Mouse (Mus musculus) stomach, embryonic 14.5 days (tissue): Measurements from ENCODE around the gene Usp21. TPM values are rescaled to one million over a fixed set of nuclear protein-coding genes. Genes with fewer than 3 reads are reported as not detected.

Experiments used
- ATAC-seq: fragments of 200-750 bp; cut with Nextera tagmentation; 2 replicates; pipeline ENCODE4 v1.8.0; 2017; ENCODE audit warnings: low read depth, moderate TSS enrichment; ENCODE audit not compliant: insufficient number of reproducible peaks, insufficient read depth, low FRiP score
- H3K27ac ChIP-seq: fragments of 300-500 bp; sonication (generic); 2 replicates; pipeline ENCODE4 v1.5.1; 2014; ENCODE audit warnings: mild to moderate bottlenecking, low read length, moderate library complexity, mixed read lengths
- H3K27me3 ChIP-seq: fragments of 300-500 bp; sonication (generic); 2 replicates; pipeline ENCODE4 v1.6.1; 2014; ENCODE audit warnings: low read length, control low read depth, mixed read lengths; ENCODE audit not compliant: control insufficient read depth, insufficient read depth
- H3K36me3 ChIP-seq: fragments of 300-500 bp; sonication (generic); 2 replicates; pipeline ENCODE4 v1.6.1; 2014; ENCODE audit warnings: mild to moderate bottlenecking, control low read depth, low read length, moderate library complexity, mixed read lengths; ENCODE audit not compliant: control insufficient read depth, insufficient read depth
- H3K4me1 ChIP-seq: fragments of 300-500 bp; sonication (generic); 2 replicates; pipeline ENCODE4 v1.6.1; 2014; ENCODE audit warnings: low read length, control low read depth, mixed read lengths; ENCODE audit not compliant: control insufficient read depth, insufficient read depth
- H3K4me2 ChIP-seq: fragments of 300-500 bp; sonication (generic); replicated peaks from 2 replicates; pipeline ENCODE4 v1.6.1; 2014; ENCODE audit warnings: low read depth, low read length, control low read depth
- H3K4me3 ChIP-seq: fragments of 300-500 bp; sonication (generic); 2 replicates; pipeline ENCODE4 v1.5.1; 2014; ENCODE audit warnings: low read depth, low read length, control low read depth
- H3K9ac ChIP-seq: fragments of 300-500 bp; sonication (generic); replicated peaks from 2 replicates; pipeline ENCODE4 v1.6.1; 2014; ENCODE audit warnings: low read depth, mild to moderate bottlenecking, control low read depth, low read length, moderate library complexity, mixed read lengths
- H3K9me3 ChIP-seq: fragments of 300-500 bp; sonication (generic); 2 replicates; pipeline ENCODE4 v1.6.1; 2016; ENCODE audit warnings: low read depth, low read length, control low read depth; ENCODE audit not compliant: control insufficient read depth
- WGBS: fragments of 180-500 bp; shearing (Covaris S2); extraction: QIAGEN DNeasy Blood & Tissue Kit; methylation state at CpG from one replicate; pipeline ENCODE4 v1.1.7; 2014; 5-methylcytosine and 5-hydroxymethylcytosine counted together
- polyA plus RNA-seq: library from polyadenylated mRNA; unstranded; fragments of >200 nt; fragmentation: Nextera tagmentation; extraction: Ambion mirVana; gene quantifications from 2 replicates; pipeline ENCODE4 v1.2.1, GENCODE M21; 2014

Usp21 gene
- polyA plus RNA-seq, 1 experiment from 2014 or later = 70.6 TPM

GRCm38 (mm10) chr1:171281528-171281923 lies 6.3 kb downstream of the Usp21 start:
- H3K4me3 ChIP-seq = peak overlapping the region; percentile 45
- H3K27me3 ChIP-seq = no peaks in the 10 kb centered on the region
- ATAC-seq = peak; percentile 21
- peak overlapping the region; percentile 34; the same call in 1 of the 2 replicates for H3K9ac ChIP-seq
- peaks cover 21% of the 10 kb centered on the region for H3K4me1 ChIP-seq
- WGBS = 2% methylated on average over 10 of the region's 10 CpGs
- H3K4me2 ChIP-seq = peak overlapping the region; percentile 62
- H3K36me3 ChIP-seq = peaks cover 55% of the 10 kb centered on the region
- peak overlapping the region; percentile 76 for H3K27ac ChIP-seq
- H3K9me3 ChIP-seq = no peaks in the 10 kb centered on the region

DNA sequence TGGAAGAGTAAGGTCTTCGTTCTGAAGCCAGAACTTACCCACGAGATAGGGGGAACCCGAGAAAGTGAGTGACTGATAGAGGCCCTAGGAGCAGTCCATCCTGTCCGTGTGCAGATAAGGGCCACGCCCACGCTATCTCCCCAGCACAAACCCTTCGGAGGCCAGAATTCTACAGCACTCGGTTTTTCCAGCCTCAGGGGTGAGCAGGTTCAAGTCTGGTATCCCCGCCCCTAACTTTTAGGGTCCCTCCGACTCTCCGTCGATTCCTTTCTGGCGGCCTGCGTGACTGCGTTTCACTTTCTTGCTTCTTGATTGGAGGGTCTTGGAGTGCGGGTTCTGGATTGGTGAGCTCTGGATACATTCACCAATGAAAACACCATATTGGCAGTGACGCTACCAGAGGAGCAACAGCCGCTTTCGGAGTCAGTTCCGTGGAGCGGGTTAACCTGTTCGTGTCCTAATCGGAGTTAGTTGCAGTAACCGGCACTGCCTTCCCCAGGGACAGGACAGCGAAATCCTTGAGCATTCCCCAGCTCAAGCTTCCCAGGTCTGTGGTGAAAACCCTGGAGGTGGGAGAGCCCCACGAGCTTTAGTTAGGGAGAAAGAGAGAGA lies 6.8 kb downstream of the Usp21 start, which contains the start of gene Ppox:
Ppox (minus strand) TSS at position 271 of the 612 bp plus-strand sequence.
- Histone ChIP-seq H3K9ac (peak within 1 kb of the TSS; percentile 54), H3K4me1 (peaks cover 16% of the 10 kb centered on the region), H3K27me3 (no peaks in the 10 kb centered on the region), H3K27ac (peak within 1 kb of the TSS; percentile 76), H3K9me3 (no peaks in the 10 kb centered on the region), H3K36me3 (peaks cover 60% of the 10 kb centered on the region), H3K4me2 (peak within 1 kb of the TSS; percentile 78), H3K4me3 (peak within 1 kb of the TSS; percentile 45)
- peak; percentile 99 for ATAC-seq
- under 1% methylated on average over 26 of the region's 26 CpGs for WGBS

DNA sequence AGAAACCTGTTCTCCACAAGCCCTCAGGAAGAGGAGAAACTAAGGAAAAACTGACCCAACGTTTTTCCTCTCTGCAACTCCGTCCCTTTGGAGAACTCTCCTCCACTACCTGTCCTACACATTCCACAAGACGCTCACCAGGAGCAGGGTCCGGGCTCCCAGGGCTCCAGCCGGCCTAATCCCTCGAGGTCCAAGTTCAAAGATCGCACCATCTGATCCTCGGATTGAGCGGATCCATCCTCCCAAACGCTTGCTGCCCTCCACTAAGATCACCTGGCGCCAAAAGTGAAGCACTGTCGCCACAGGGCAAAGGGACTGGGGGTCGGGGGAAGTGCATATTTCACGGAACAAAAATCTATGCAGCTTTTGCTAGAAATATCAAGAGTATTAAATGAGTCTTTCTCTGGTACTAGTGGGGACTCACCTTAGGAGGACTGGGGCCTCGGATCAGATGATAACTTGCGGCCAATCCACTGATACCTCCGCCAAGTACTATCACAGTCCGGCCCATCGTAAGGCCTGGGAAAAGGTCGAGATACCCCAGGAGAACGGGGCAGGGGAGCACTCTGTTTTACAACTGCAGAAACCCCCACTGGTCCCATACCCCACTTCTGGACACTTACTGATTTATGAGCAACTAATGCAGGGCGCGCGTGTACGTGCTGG lies 7.4 kb downstream of the Usp21 start:
- Histone ChIP-seq H3K27ac (peak overlapping the region; percentile 49; the same call in 1 of the 2 replicates), H3K4me1 (peaks cover 15% of the 10 kb centered on the region), H3K9me3 (no peaks in the 10 kb centered on the region), H3K27me3 (no peaks in the 10 kb centered on the region), H3K36me3 (peaks cover 63% of the 10 kb centered on the region), H3K9ac (peak overlapping the region; percentile 54), H3K4me3 (peak overlapping the region; percentile 45), H3K4me2 (peak overlapping the region; percentile 78)
- WGBS = under 1% methylated on average over 25 of the region's 25 CpGs
- ATAC-seq = peak; percentile 10; the same call in 1 of the 2 replicates

DNA sequence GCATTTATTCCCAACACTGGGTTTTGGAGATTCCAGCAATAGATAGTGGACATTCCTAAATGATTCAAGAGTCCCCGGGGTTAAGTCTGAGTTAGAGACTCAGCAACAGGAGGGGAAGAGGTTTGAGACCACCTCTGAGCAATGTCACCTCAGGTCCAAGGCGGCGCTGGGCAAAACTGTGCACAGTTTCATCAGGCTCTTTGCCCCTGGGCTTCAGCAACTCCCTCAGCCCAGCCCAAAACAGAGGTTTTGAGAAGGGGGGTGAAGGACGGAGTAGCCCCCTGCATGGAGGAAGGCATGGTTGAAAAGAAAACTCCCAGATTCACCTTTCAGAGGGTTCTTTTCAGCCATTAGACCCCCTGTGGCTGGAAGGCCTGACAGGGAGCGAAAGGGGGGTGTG lies 8.1 kb downstream of the Usp21 start:
- 59% methylated on average over 5 of the region's 5 CpGs for WGBS
- Histone ChIP-seq H3K4me3 (peak overlapping the region; percentile 45), H3K27me3 (no peaks in the 10 kb centered on the region), H3K4me2 (peak overlapping the region; percentile 78), H3K27ac (no peak overlapping the region), H3K9ac (peak overlapping the region; percentile 54; the same call in 1 of the 2 replicates), H3K36me3 (peaks cover 62% of the 10 kb centered on the region), H3K4me1 (peaks cover 15% of the 10 kb centered on the region), H3K9me3 (no peaks in the 10 kb centered on the region)
- ATAC-seq = no peak

GRCm38 (mm10) chr1:171279012-171279705 lies 8.6 kb downstream of the Usp21 start:
- Histone ChIP-seq H3K9me3 (no peaks in the 10 kb centered on the region), H3K36me3 (peaks cover 64% of the 10 kb centered on the region), H3K27ac (no peak overlapping the region), H3K4me1 (peaks cover 15% of the 10 kb centered on the region), H3K9ac (no peak overlapping the region), H3K27me3 (no peaks in the 10 kb centered on the region), H3K4me3 (peak overlapping the region; percentile 45; the same call in 1 of the 2 replicates), H3K4me2 (no peak overlapping the region)
- ATAC-seq = no peak
- WGBS = 89% methylated on average over 14 of the region's 14 CpGs

- ATAC-seq = no peak
- Histone ChIP-seq H3K4me1 (peaks cover 15% of the 10 kb centered on the region), H3K27me3 (no peaks in the 10 kb centered on the region), H3K4me3 (no peak overlapping the region), H3K36me3 (peaks cover 65% of the 10 kb centered on the region), H3K9ac (no peak overlapping the region), H3K27ac (no peak overlapping the region), H3K9me3 (no peaks in the 10 kb centered on the region), H3K4me2 (no peak overlapping the region)
- WGBS = 91% methylated on average over 8 of the region's 8 CpGs
These were observed 9.4 kb downstream of the Usp21 start for GRCm38 (mm10) chr1:171278436-171278835.

GRCm38 (mm10) chr1:171277736-171278135 lies 10.1 kb downstream of the Usp21 start:
- no peak overlapping the region for H3K9ac ChIP-seq
- no peaks in the 10 kb centered on the region for H3K27me3 ChIP-seq
- no peaks in the 10 kb centered on the region for H3K9me3 ChIP-seq
- H3K27ac ChIP-seq = no peak overlapping the region
- no peak overlapping the region for H3K4me3 ChIP-seq
- peaks cover 15% of the 10 kb centered on the region for H3K4me1 ChIP-seq
- 90% methylated on average over 10 of the region's 10 CpGs for WGBS
- ATAC-seq = no peak
- peaks cover 63% of the 10 kb centered on the region for H3K36me3 ChIP-seq
- no peak overlapping the region for H3K4me2 ChIP-seq

GRCm38 (mm10) chr1:171276110-171276748 lies 11.6 kb downstream of the Usp21 start:
- H3K9me3 ChIP-seq = no peaks in the 10 kb centered on the region
- peaks cover 18% of the 10 kb centered on the region for H3K4me1 ChIP-seq
- H3K4me3 ChIP-seq = no peak overlapping the region
- H3K27me3 ChIP-seq = no peaks in the 10 kb centered on the region
- no peak overlapping the region for H3K4me2 ChIP-seq
- WGBS = 91% methylated on average over 14 of the region's 14 CpGs
- peaks cover 56% of the 10 kb centered on the region for H3K36me3 ChIP-seq
- ATAC-seq = no peak
- H3K9ac ChIP-seq = no peak overlapping the region
- no peak overlapping the region for H3K27ac ChIP-seq
